In the genomic region with DNA sequence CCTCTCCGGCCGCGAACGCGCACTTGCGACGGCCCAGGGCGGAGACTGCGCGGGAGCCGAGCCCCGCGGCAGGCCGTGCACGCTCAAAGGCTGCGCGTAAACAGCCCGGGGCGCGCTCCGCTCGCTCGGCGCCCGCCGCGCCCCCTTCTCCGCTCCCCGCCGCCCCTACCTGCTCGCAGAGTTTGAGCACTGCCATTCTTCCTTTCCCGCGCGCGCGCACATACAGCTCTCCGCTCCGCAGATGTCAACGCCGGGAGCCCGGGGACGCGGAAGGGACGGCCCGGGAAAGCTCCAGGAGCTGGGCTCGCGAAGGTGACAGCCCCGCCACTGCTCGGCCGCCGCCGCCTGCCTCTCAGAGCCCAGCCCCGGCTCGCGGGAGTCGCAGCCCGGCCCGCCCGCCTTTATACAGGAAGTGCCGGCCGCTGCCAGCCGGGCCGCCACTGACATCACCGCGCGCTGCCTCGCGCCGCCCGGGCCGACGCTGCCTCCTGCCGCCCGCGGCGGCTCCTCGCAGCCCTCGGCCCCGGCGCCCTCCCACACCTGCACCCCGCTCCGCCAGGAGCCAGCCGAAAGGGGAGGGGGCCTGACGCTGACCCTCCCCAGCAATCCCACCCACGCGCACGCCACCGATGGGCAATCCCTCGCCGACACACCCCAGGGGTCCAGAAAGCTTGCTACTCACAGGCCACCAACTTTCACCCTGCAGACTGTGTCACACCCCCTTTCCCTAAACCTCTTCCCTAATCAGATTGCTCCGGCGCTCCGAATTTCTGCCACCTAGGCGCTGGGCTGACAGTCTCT, we compare ENCODE assay signal across 8 mouse cellular contexts. TPM values are rescaled to one million over a fixed set of nuclear protein-coding genes. Genes with fewer than 3 reads are reported as not detected.
DNase-seq lines count a peak whose midpoint lies in the region; ATAC-seq lines count a peak whose summit lies in the region.

A gene (minus strand): TSS at position 417 of the 801 bp plus-strand sequence.

- intact Hi-C loops in left cerebral cortex, postnatal 25 days (cut with DNase I) = loop anchor here (2.0 to 5.0 kb wide), 2 partner anchors 93 to 259 kb away; no protein-coding TSS in a partner anchor

- DNase-seq in adrenal gland, adult (ENCODE audit: inconsistent age in 2 of 2, low spot score in 1 of 2) = peak; percentile 86 to 92
- DNase-seq in embryo, embryonic 10.5 days (ENCODE audit: low spot score) = peak; percentile 83
- peak; percentile 85 for DNase-seq in gastrocnemius, postnatal 25 days
- peak; percentile 66 to 76 for DNase-seq in left cerebral cortex, postnatal 25 days (ENCODE audit: low spot score in 2 of 2)
- peak; percentile 82 to 83 for DNase-seq in right cerebral cortex, postnatal 10 days (ENCODE audit: low spot score in 2 of 2)
- DNase-seq in urinary bladder, postnatal 14 days (ENCODE audit: low spot score) = peak; percentile 85

- peak; percentile 73 for ATAC-seq in inflammation-experienced regulatory T-cells, adult 6 months
- ATAC-seq in megakaryocyte-erythroid progenitor cell, adult 5-6 weeks (replicated peaks; ENCODE audit: low FRiP score, low TSS enrichment, poor library complexity, severe bottlenecking) = peak; percentile 78

RNA-seq across cellular contexts. Expression of the gene that starts here (rescaled TPM):
- total RNA-seq in gastrocnemius, postnatal 25 days (2021) = 1 to 10 TPM; 5.3 to 5.5 TPM
- polyA plus RNA-seq in inflammation-experienced regulatory T-cells, adult 6 months (2017; shearing (Covaris generic)) = 100 to 1,000 TPM; 141 to 193 (median 187) TPM
- 10 to 100 TPM; 22.1 to 22.2 TPM for total RNA-seq in left cerebral cortex, postnatal 25 days (2021)
- total RNA-seq in megakaryocyte-erythroid progenitor cell, adult 5-6 weeks (2014; fragmentation: Nextera tagmentation) = 19.2 and 23.8 TPM in 2 replicates
- total RNA-seq in megakaryocyte-erythroid progenitor cell, adult 5-6 weeks (2017) = 12.5 and 17.5 TPM in 2 replicates

Comparison
In these comparisons a context has a peak if more than half of its experiments do, and no peak if none do; other contexts are left out.
1. Peak in every context shown above with its lines: DNase-seq and ATAC-seq.